Comparison of ENCODE assay signal across 15 mouse cellular contexts in the genomic region with DNA sequence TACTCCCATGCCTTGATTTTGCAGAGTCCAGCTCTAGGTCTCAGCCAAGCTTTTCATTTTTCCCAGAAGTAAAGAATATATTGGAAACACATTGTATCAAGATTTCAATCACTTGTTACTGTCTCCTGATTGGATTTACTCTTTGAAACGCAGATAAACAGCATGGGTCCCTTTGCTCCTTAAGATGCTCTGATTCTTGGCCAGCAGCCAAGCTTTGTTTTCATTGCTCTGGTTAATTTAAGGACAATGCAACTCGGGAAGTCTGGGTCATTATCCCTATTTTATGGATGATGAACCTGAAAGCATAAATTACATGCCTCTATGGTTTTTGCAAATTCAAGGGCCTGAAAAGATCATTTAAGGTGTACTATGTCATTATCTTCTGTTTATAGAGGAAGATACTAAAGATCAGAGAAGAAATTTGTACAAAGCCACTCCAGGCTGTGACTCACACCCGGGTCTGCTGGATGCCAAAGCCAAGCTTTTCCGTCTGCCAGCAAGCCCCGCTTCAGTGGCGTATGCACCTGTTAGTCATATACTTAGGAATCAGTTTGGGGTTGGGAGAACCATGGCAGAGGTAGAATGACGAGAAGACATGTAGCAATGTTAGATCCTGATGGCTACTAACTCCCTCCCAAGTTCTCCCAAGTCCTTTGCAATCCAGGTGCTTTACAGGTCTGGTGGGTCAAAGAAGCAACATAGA. TPM values are rescaled to one million over a fixed set of nuclear protein-coding genes. Genes with fewer than 3 reads are reported as not detected.
A peak's percentile ranks its signal among the peaks of the same experiment; 100 is the strongest.
DNase-seq lines count a peak whose midpoint lies in the region; TF ChIP-seq lines count a peak whose summit lies in the region.
"Had no signal": no experiment of that assay in that cellular context is flagged by ENCODE, and none has a peak within 500 bp of the region (broad histone marks: within the 10 kb centered on the region; RNA-seq: fewer than 3 reads in every experiment).

No protein-coding gene starts in this region.

- peak; percentile 19 to 33 for DNase-seq in cerebellum, postnatal 10 days
- no peak for DNase-seq in cerebellum, adult 9-11 months
- DNase-seq in kidney, postnatal 14 days = peak; percentile 17
- no peak for DNase-seq in kidney, adult 2 months
- DNase-seq in 3134 (ENCODE audit: extremely low read depth, insufficient read length, low spot score) (peak; percentile 54), R1 (ENCODE audit: low read depth, low spot score) (peak; percentile 14)
- DNase-seq in urinary bladder, postnatal 25 days (ENCODE audit: low spot score) = no peak
- no peak for DNase-seq in layer of hippocampus, postnatal 36 days
- DNase-seq: B cell, adult 2 months; cerebellum, adult 9-10 months; embryo, embryonic 11 days; forebrain, postnatal 0 days had no signal

- H3K4me1 ChIP-seq in kidney, adult 2 months (ENCODE audit: control insufficient read depth, insufficient read depth, low read length) = no peaks in the 10 kb centered on the region
- H3K4me1 ChIP-seq: kidney, embryonic 15.5 days; midbrain, embryonic 10.5 days had no signal

- no peak overlapping the region for H3K27ac ChIP-seq in kidney, adult 2 months (ENCODE audit: insufficient read depth, low read depth, low read length)
- H3K27ac ChIP-seq: kidney, embryonic 15.5 days; midbrain, embryonic 10.5 days had no signal

- H3K4me3 ChIP-seq in kidney, adult 2 months (ENCODE audit: insufficient read depth, low read depth, low read length) = no peak overlapping the region
- H3K4me3 ChIP-seq: kidney, embryonic 15.5 days; midbrain, embryonic 10.5 days had no signal

- no peaks in the 10 kb centered on the region for H3K27me3 ChIP-seq in kidney, adult 2 months (replicated peaks; ENCODE audit: control insufficient read depth, insufficient read depth, low read length)
- H3K27me3 ChIP-seq: kidney, embryonic 15.5 days had no signal

- no peak for TF ChIP-seq CTCF in kidney, adult 2 months (conservative IDR thresholded peaks at IDR 0.05; ENCODE audit: insufficient read depth, insufficient read length, low read depth, low read length)

- TF ChIP-seq POLR2A in kidney, adult 2 months (IDR thresholded peaks at IDR 0.05; ENCODE audit: low read depth, low read length) = no peak

- no peaks in the 10 kb centered on the region for H3K36me3 ChIP-seq in kidney, adult 2 months (ENCODE audit: control insufficient read depth, insufficient read depth, low read length)
- H3K36me3 ChIP-seq: kidney, embryonic 15.5 days; midbrain, embryonic 10.5 days had no signal

- WGBS in kidney, adult 2 months = 54% methylated on average over 7 of the region's 7 CpGs

RNA-seq across cellular contexts. Expression of a gene that starts 17.5 kb away (rescaled TPM):
- 0.74 TPM in 1 of 2 replicates, not detected in the other for polyA plus RNA-seq in kidney, adult 2 months (2012; rRNA removed)
- 1 to 10 TPM; 1.4 to 2.1 TPM for total RNA-seq in layer of hippocampus, postnatal 36 days (2021)
- polyA plus RNA-seq: liver, adult 2 months had no signal

RNA-seq across cellular contexts. Expression of a gene that starts 22.4 kb away (rescaled TPM):
- polyA plus RNA-seq in kidney, adult 2 months (2012; rRNA removed) = 16.2 and 17.7 TPM in 2 replicates
- 10 to 100 TPM; 36.1 to 36.7 TPM for total RNA-seq in layer of hippocampus, postnatal 36 days (2021)

Comparison
In these comparisons a context has a peak if more than half of its experiments do, and no peak if none do; other contexts are left out.
1. DNase-seq: peak in cerebellum, postnatal 10 days (2 of 2), kidney, postnatal 14 days (single experiment), 3134 (single experiment) and R1 (single experiment); none in cerebellum, adult 9-11 months (single experiment), kidney, adult 2 months (single experiment), urinary bladder, postnatal 25 days (single experiment) and layer of hippocampus, postnatal 36 days (0 of 2).